Mouse (Mus musculus): ENCODE data around the gene Acer3.

The Acer3 gene

GRCm38 (mm10) chr7:98321083-98321482, at the start of gene Acer3:
Acer3 (minus strand) TSS chr7:98321208.
- no peak for DNase-seq (ENCODE audit: low read depth)

DNA sequence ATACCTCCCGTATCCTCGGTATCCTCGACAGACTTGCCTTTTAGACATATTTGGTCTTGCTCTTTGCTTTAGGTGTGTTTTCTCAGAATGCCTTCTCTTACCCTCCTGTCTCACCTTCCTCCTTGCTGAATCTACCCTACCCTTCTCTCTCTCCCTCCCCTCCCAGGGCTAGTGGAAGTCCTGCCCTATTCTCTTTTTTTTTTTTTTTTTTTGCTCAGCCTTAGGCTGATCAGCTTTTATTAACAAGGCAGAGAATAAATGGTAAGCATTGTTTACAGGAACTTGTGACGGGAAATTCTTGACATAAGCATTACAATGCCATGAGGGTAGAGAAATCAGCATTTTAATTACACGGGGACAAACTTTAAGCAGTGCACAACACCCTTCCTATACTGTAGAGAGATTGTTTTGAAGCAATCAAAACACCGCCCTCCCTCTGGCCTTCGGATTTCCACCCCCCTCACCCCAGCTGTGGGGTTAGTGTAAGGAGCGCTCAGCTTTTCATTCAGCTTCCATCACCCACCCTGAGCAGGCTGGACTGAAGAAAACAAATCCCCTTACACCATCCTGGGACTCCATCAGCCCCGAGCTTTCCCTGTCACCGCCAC, 48.9 kb upstream of the Acer3 start:
- no peak for DNase-seq (ENCODE audit: low read depth)

DNA sequence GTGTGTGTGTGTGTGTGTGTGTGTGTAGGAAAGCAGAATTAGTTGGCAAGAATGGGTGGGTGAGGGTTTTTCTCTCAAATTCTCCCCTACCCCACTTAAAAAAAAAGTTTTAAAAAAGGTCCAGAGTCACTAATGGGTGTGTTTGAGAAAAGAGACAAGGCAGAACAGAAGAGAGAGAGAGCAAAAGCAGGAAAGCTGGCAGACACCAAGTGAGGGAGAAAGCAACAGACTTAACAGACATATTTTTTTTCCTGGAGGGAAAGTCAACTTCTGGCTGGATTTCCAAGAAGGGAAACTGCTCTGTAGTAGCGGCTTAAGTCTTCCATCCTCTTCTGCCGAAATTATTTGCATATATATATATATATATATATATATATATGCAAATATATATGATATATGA, 40.7 kb upstream of the Acer3 start:
- no peak for DNase-seq (ENCODE audit: low read depth)

- peak; percentile 45 for DNase-seq (ENCODE audit: low read depth)
Observed at GRCm38 (mm10) chr7:98361063-98361652, 40.1 kb upstream of the Acer3 start, which contains the start of gene Tsku. Tsku (minus strand) TSS chr7:98361328.

GRCm38 (mm10) chr7:98360621-98360990, 39.6 kb upstream of the Acer3 start:
- DNase-seq (ENCODE audit: low read depth): no peak

GRCm38 (mm10) chr7:98359951-98360620, 39.1 kb upstream of the Acer3 start:
- peak; percentile 38 for DNase-seq (ENCODE audit: low read depth)

GRCm38 (mm10) chr7:98358016-98358415, 37.0 kb upstream of the Acer3 start:
- DNase-seq (ENCODE audit: low read depth): no peak

GRCm38 (mm10) chr7:98357324-98357723, 36.3 kb upstream of the Acer3 start:
- DNase-seq (ENCODE audit: low read depth): no peak

GRCm38 (mm10) chr7:98354921-98355310, 33.9 kb upstream of the Acer3 start:
- no peak for DNase-seq (ENCODE audit: low read depth)

GRCm38 (mm10) chr7:98354160-98354920, 33.3 kb upstream of the Acer3 start:
- DNase-seq (ENCODE audit: low read depth): no peak

DNA sequence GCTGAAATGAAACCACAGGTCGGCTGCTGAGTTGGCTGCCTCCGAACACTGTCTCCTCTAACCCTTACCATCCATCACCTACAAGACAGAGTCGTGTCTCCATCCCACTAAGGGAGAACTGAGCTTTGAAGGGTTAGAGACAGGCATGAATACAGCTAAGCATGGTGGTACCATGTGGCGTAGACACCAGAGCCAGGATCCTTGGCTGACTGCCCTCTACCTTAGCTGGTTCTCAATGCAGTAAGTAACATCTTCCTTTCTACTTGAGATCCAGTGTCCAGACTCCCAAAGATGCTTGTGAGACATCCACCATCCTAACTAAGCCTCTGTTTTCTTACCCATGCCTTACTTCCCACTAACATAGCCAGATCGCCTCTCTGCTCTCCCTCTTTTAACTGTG, 32.6 kb upstream of the Acer3 start:
- no peak for DNase-seq (ENCODE audit: low read depth)

DNA sequence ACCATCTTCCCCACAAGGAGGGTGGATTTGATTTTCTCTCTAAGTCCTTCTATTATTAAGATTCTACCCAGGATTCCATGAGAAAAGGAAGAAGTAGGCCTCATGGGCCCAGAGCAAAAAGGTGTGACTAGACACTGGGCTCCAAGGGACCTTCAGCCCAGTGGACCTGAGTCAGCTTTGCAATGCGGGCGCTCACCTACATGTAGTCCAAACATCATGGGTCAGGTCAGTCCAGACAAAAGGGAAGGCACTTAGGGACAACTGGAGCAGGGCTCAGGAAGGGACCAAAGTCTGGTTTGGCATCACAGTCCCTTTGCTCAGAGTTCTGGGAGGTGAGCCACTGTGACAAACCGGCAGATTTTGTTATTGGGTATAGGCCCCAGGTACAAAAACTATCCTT, 30.5 kb upstream of the Acer3 start:
- no peak for DNase-seq (ENCODE audit: low read depth)

DNA sequence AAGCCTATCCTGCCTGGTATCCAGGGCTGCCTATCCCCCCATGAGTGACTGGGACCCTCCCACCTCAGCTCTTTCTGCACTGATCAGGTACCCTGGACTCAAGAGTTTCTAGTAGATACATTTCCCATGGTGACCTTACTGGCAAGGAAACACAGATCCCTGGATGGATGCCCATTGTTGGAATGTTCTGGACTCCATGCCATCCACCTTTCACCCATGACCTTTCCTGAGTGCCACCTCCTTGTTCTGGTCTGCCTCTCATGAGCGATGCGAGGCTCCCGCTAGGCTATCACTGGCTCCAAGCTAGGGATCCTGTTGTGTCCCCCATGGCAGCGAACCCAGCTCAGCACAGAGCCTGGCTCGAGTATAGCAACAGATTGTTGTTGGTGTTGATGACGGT, 28.8 kb upstream of the Acer3 start:
- no peak for DNase-seq (ENCODE audit: low read depth)

DNA sequence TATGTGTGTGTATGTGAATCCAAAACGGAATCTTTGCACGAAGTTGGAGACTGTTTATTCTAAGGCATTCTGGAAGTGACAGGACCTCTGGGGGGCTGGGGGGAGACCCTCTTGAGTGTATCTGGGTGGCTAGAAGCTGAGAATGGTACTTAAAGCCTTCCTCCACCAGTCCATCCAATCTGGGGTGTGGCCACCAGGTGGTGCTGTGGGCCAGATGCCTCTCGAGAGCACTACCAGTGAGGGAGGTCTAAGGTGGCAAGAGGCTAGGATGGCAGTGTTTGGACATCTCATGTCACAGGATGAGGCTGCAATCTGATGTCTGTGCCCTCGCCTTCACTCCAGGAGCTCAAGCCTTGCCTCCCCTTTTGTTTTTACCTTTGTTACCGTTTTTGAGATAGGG, 28.1 kb upstream of the Acer3 start:
- DNase-seq (ENCODE audit: low read depth): peak; percentile 84

DNA sequence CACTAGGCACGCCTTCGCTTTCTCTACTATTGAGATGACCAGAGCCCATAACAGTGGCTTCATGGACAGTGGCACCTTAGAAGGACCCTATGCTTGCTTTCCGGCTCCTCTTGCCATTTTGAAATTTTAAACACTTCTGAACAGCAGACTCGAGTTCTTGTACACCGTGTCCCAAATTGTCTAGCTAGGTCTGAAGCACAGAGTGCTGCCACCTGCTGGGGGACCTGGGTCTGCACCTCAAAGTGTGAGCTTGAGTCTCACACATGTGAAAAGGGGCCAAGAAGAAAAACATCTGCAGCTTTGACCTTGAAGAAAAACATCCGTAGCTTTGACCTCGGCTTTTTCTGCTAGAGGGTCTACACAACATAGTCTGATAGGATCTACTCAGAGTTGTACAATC, 27.0 kb upstream of the Acer3 start:
- DNase-seq (ENCODE audit: low read depth): peak; percentile 74

DNA sequence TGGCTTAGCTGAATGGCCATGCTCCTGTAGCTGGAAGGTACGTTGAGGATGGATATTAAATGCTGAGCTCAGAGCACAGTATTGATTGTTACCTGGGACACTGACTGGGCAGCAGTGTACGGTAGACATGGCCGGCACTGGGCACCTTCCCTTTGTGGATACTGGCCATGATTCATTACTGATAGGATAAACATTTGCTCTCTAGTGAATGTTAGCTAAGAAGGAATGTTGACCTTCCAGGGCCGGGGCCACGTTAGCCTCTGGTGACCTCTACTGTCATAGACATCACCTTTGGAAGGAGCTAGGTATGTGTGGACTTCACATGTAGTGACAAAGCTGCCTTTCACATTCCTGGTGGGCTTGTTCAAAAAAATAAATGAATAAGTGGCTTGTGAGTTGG, 26.5 kb upstream of the Acer3 start:
- no peak for DNase-seq (ENCODE audit: low read depth)

GRCm38 (mm10) chr7:98345036-98345435, 24.0 kb upstream of the Acer3 start:
- no peak for DNase-seq (ENCODE audit: low read depth)

- peak; percentile 53 for DNase-seq (ENCODE audit: low read depth)
Observed at GRCm38 (mm10) chr7:98344361-98344760, 23.4 kb upstream of the Acer3 start.

DNA sequence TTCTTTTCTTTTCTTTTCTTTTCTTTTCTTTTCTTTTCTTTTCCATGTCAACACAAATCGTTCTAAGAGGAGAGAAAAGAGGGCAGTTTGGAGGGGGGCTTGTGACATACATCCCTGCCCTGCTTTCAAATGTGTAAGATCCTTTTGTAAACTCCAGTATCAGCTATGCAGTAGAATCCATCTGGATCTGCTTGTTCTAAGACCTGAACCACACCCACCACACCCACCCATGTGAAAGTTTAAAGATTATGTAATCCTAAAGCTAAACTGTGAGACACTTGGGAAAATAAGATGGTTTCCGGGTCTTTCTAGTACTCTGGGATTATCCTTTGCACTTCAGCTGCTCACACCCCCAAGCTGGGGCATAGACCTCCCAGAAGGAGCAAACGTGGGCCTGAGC, 21.2 kb upstream of the Acer3 start:
- DNase-seq (ENCODE audit: low read depth): no peak

DNA sequence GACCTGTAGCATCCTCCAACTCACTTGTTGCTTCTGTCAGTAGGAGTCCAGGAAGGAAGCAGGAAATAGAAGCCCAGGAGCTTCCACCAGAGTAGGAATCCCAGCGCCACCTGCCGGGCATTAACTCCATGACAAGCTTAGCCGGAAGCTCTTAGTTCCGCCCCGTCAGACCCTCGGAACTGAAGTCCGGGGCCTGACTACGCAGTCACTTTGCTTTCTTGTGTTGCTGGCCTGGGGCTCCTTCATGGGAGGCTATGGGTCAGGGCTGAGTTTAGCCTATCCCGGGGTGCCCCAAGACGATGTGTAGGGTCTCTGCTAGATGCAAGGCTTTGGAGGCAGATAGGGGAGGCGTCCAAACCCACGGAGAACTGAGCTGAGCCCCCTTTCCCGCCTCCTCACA, 20.5 kb upstream of the Acer3 start:
- DNase-seq (ENCODE audit: low read depth): peak; percentile 90

DNA sequence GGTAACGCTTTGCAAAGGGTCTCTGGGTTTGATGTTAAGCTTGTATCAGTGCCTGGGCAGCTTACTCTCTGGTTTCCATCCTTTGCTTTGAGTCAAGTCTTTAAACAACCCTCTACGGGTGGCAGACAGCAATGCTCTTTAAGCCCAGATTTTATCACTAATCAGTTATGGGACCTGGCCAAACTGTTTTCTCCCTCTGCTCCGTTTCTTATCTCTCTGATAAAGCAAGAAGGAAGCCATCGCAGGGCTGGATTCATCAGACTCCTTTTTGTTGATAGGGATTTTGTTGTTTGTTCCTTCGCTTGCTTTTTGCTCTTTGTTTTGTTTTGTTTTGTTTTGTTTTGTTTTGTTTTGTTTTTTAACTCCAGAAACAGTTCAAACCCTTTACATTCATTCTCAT, 19.3 kb upstream of the Acer3 start:
- no peak for DNase-seq (ENCODE audit: low read depth)

GRCm38 (mm10) chr7:98333987-98334386, 13.0 kb upstream of the Acer3 start:
- DNase-seq (ENCODE audit: low read depth): no peak

- DNase-seq (ENCODE audit: low read depth): no peak
Observed at GRCm38 (mm10) chr7:98333507-98333906, 12.5 kb upstream of the Acer3 start.

Measured in induced T-regulatory cell, adult 2 months (primary cell).